Mouse (Mus musculus): ENCODE results near the gene Lrrn4. TPM values are rescaled to one million over a fixed set of nuclear protein-coding genes. Genes with fewer than 3 reads are reported as not detected.

Gene Lrrn4
- total and polyA plus RNA-seq, 2 experiments, result 0.37 to 0.61 TPM

GRCm38 (mm10) chr2:132841071-132841470 lies 39.6 kb downstream of the Lrrn4 start:
- 95% methylated on average over 4 of the region's 4 CpGs for WGBS
- TF ChIP-seq POLR2A (IDR thresholded peaks at IDR 0.05; ENCODE audit: extremely low read depth, insufficient read depth, low read length) (no peak), CTCF (IDR thresholded peaks at IDR 0.05; ENCODE audit: low read depth, low read length) (no peak)
- peaks cover under 1% of the 10 kb centered on the region; the same call in 1 of the 2 replicates for H3K4me1 ChIP-seq (ENCODE audit: control insufficient read depth, insufficient read depth, low read length)
- no peaks in the 10 kb centered on the region; the same call in 1 of the 2 replicates for H3K36me3 ChIP-seq (ENCODE audit: control insufficient read depth, insufficient read depth, low read length)
- no peak overlapping the region for H3K4me3 ChIP-seq (ENCODE audit: insufficient read depth, low read depth, low read length)
- no peaks in the 10 kb centered on the region for H3K27me3 ChIP-seq (ENCODE audit: control insufficient read depth, insufficient read depth, low read length)
- H3K79me2 ChIP-seq (ENCODE audit: control insufficient read depth, insufficient read depth, low read length), result no peaks in the 10 kb centered on the region
- H3K9ac ChIP-seq (ENCODE audit: low read depth, low read length), result no peak overlapping the region
- no peak for DNase-seq (ENCODE audit: extremely low read depth, low read depth, low spot score)
- no peak overlapping the region for H3K27ac ChIP-seq (replicated peaks; ENCODE audit: insufficient read depth, low read depth, low read length)

Other genes with a start within 250 kb of the Lrrn4 start
- 14.1 and 17.1 TPM in 2 replicates for gene Shld1, start 194.0 kb downstream of the Lrrn4 start, total RNA-seq (2014; rRNA removed)
- gene Shld1, start 194.0 kb downstream of the Lrrn4 start, polyA plus RNA-seq (2012; rRNA removed), result 7.6 and 8.7 TPM in 2 replicates
- 1.6 TPM in 1 of 2 replicates, not detected in the other for gene Chgb, start 99.6 kb downstream of the Lrrn4 start, total RNA-seq (2014; rRNA removed)
- 0.02 TPM in 1 of 2 replicates, not detected in the other for gene Chgb, start 99.6 kb downstream of the Lrrn4 start, polyA plus RNA-seq (2012; rRNA removed)
- 9.0 and 9.6 TPM in 2 replicates for gene Trmt6, start 64.8 kb downstream of the Lrrn4 start, total RNA-seq (2014; rRNA removed)
- gene Trmt6, start 64.8 kb downstream of the Lrrn4 start, polyA plus RNA-seq (2012; rRNA removed), result 2.0 TPM in 2 replicates
- gene Mcm8, start 64.8 kb downstream of the Lrrn4 start, total RNA-seq (2014; rRNA removed), result 1.7 and 1.8 TPM in 2 replicates
- 0.54 and 0.66 TPM in 2 replicates for gene Mcm8, start 64.8 kb downstream of the Lrrn4 start, polyA plus RNA-seq (2012; rRNA removed)
- gene Crls1, start 34.2 kb downstream of the Lrrn4 start, total RNA-seq (2014; rRNA removed), result 80.9 and 90.4 TPM in 2 replicates
- gene Crls1, start 34.2 kb downstream of the Lrrn4 start, polyA plus RNA-seq (2012; rRNA removed), result 41.3 and 52.9 TPM in 2 replicates
- gene Fermt1, start 65.0 kb upstream of the Lrrn4 start, total RNA-seq (2014; rRNA removed), result 0.20 and 0.28 TPM in 2 replicates
- 0.02 and 0.38 TPM in 2 replicates for gene Fermt1, start 65.0 kb upstream of the Lrrn4 start, polyA plus RNA-seq (2012; rRNA removed)